ENCODE assay signal across 12 mouse cellular contexts in the genomic region with DNA sequence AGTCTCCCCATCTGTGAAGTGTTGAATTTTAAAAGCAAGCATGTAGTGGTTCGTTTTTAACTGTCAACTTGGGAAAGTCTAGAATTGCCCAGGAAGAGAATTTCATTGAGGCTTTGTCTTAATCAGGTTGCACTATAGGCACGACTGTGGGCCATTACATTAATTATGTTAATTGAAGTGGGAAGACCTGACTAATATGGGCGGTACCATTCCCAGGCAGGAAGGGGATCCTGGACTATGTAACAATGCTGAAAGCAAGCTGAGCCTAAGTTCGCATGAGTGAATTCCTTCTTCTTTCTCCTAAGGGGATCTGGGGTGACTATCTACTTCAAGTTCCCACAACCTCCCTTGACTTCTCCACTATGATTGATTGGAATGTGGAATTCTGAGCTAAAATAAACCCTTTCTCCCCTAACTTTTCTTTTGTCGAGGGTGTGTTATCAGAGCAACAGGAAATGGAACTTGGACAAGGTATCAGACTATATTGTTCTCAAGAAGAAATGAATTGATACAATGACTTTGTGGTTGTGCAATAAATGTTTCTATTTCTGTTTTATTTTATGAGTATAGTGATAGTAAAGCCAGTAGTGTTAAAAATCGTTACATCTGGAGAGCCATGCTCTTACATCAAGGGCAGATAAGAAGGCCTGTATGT.
"Had no signal": no experiment of that assay in that cellular context is flagged by ENCODE, and none has a peak within 500 bp of the region (broad histone marks: within the 10 kb centered on the region; RNA-seq: fewer than 3 reads in every experiment).

No protein-coding gene starts in this region.

- DNase-seq: kidney, adult 18-20 months; kidney, postnatal 10 days; kidney, postnatal 4 days; left cerebral cortex, postnatal 4 days; liver, embryonic 13.5 days; lung, adult 18-20 months; right cerebral cortex, postnatal 4 days; spleen, adult 18-20 months; thymus, adult 2 months; thymus, postnatal 25 days had no signal

- H3K4me1 ChIP-seq: midbrain, embryonic 13.5 days had no signal

- H3K4me3 ChIP-seq: limb, embryonic 13.5 days; liver, embryonic 13.5 days; midbrain, embryonic 13.5 days had no signal

- H3K9me3 ChIP-seq: limb, embryonic 13.5 days; liver, embryonic 13.5 days; midbrain, embryonic 13.5 days had no signal

- H3K9ac ChIP-seq: limb, embryonic 13.5 days; liver, embryonic 13.5 days; midbrain, embryonic 13.5 days had no signal

- H3K4me2 ChIP-seq: liver, embryonic 13.5 days; midbrain, embryonic 13.5 days had no signal

- ATAC-seq: midbrain, embryonic 13.5 days had no signal

- H3K27me3 ChIP-seq: liver, embryonic 13.5 days; midbrain, embryonic 13.5 days had no signal

- H3K27ac ChIP-seq: limb, embryonic 13.5 days; liver, embryonic 13.5 days; midbrain, embryonic 13.5 days had no signal

- H3K36me3 ChIP-seq: limb, embryonic 13.5 days; liver, embryonic 13.5 days; midbrain, embryonic 13.5 days had no signal
